Mouse (Mus musculus): ENCODE measurements around the gene Cd46. TPM values are rescaled to one million over a fixed set of nuclear protein-coding genes. Genes with fewer than 3 reads are reported as not detected.

Cd46 gene
- polyA plus RNA-seq, 1 experiment from 2014 or later = 0.80 TPM

GRCm38 (mm10) chr1:194998396-194998795 lies 93.7 kb downstream of the Cd46 start:
- 82% methylated on average over 1 of the region's 1 CpGs for WGBS
- Histone ChIP-seq H3K9ac (replicated peaks; ENCODE audit: low read length) (no peak overlapping the region), H3K27me3 (ENCODE audit: control insufficient read depth, insufficient read depth, low read length) (no peaks in the 10 kb centered on the region), H3K4me2 (ENCODE audit: low read depth, low read length) (no peak overlapping the region), H3K36me3 (replicated peaks; ENCODE audit: control insufficient read depth, insufficient read depth, low read depth, low read length) (no peaks in the 10 kb centered on the region), H3K4me1 (ENCODE audit: control insufficient read depth, insufficient read depth, low read length) (no peaks in the 10 kb centered on the region), H3K4me3 (ENCODE audit: low read depth, low read length) (no peak overlapping the region), H3K9me3 (replicated peaks; ENCODE audit: control insufficient read depth, low read length) (no peaks in the 10 kb centered on the region), H3K27ac (replicated peaks; ENCODE audit: low read depth, low read length) (no peak overlapping the region)
- DNase-seq (ENCODE audit: low spot score) (no peak), ATAC-seq (replicated peaks; ENCODE audit: insufficient number of reproducible peaks, low FRiP score, low TSS enrichment, low read depth) (no peak)

GRCm38 (mm10) chr1:194995196-194995595 lies 96.9 kb downstream of the Cd46 start:
- 61% methylated on average over 2 of the region's 2 CpGs for WGBS
- H3K9me3 ChIP-seq (replicated peaks; ENCODE audit: control insufficient read depth, low read length) = no peaks in the 10 kb centered on the region
- H3K36me3 ChIP-seq (replicated peaks; ENCODE audit: control insufficient read depth, insufficient read depth, low read depth, low read length) = no peaks in the 10 kb centered on the region
- no peak for DNase-seq (ENCODE audit: low spot score)
- no peak overlapping the region for H3K27ac ChIP-seq (replicated peaks; ENCODE audit: low read depth, low read length)
- H3K27me3 ChIP-seq (ENCODE audit: control insufficient read depth, insufficient read depth, low read length) = no peaks in the 10 kb centered on the region
- no peaks in the 10 kb centered on the region for H3K4me1 ChIP-seq (ENCODE audit: control insufficient read depth, insufficient read depth, low read length)
- no peak overlapping the region for H3K4me2 ChIP-seq (ENCODE audit: low read depth, low read length)
- H3K4me3 ChIP-seq (ENCODE audit: low read depth, low read length) = no peak overlapping the region
- no peak for ATAC-seq (replicated peaks; ENCODE audit: insufficient number of reproducible peaks, low FRiP score, low TSS enrichment, low read depth)
- H3K9ac ChIP-seq (replicated peaks; ENCODE audit: low read length) = no peak overlapping the region

- Histone ChIP-seq H3K9ac (replicated peaks; ENCODE audit: low read length) (no peak overlapping the region), H3K4me3 (ENCODE audit: low read depth, low read length) (no peak overlapping the region), H3K27me3 (ENCODE audit: control insufficient read depth, insufficient read depth, low read length) (no peaks in the 10 kb centered on the region), H3K4me2 (ENCODE audit: low read depth, low read length) (no peak overlapping the region), H3K4me1 (ENCODE audit: control insufficient read depth, insufficient read depth, low read length) (no peaks in the 10 kb centered on the region), H3K27ac (replicated peaks; ENCODE audit: low read depth, low read length) (no peak overlapping the region), H3K9me3 (replicated peaks; ENCODE audit: control insufficient read depth, low read length) (no peaks in the 10 kb centered on the region), H3K36me3 (replicated peaks; ENCODE audit: control insufficient read depth, insufficient read depth, low read depth, low read length) (no peaks in the 10 kb centered on the region)
- DNase-seq (ENCODE audit: low spot score) = no peak
- 69% methylated on average over 5 of the region's 5 CpGs for WGBS
- no peak for ATAC-seq (replicated peaks; ENCODE audit: insufficient number of reproducible peaks, low FRiP score, low TSS enrichment, low read depth)
Measured at GRCm38 (mm10) chr1:194994262-194994661, 97.8 kb downstream of the Cd46 start.

- DNase-seq (ENCODE audit: low spot score) (no peak), ATAC-seq (replicated peaks; ENCODE audit: insufficient number of reproducible peaks, low FRiP score, low TSS enrichment, low read depth) (no peak)
- no peak overlapping the region for H3K27ac ChIP-seq (replicated peaks; ENCODE audit: low read depth, low read length)
- H3K9me3 ChIP-seq (replicated peaks; ENCODE audit: control insufficient read depth, low read length) = no peaks in the 10 kb centered on the region
- no peaks in the 10 kb centered on the region for H3K36me3 ChIP-seq (replicated peaks; ENCODE audit: control insufficient read depth, insufficient read depth, low read depth, low read length)
- no peak overlapping the region for H3K4me3 ChIP-seq (ENCODE audit: low read depth, low read length)
- H3K4me1 ChIP-seq (ENCODE audit: control insufficient read depth, insufficient read depth, low read length) = no peaks in the 10 kb centered on the region
- no peak overlapping the region for H3K9ac ChIP-seq (replicated peaks; ENCODE audit: low read length)
- no peak overlapping the region for H3K4me2 ChIP-seq (ENCODE audit: low read depth, low read length)
- WGBS = 88% methylated on average over 1 of the region's 1 CpGs
- H3K27me3 ChIP-seq (ENCODE audit: control insufficient read depth, insufficient read depth, low read length) = no peaks in the 10 kb centered on the region
Measured at GRCm38 (mm10) chr1:194993409-194993988, 98.5 kb downstream of the Cd46 start.

- no peaks in the 10 kb centered on the region for H3K36me3 ChIP-seq (replicated peaks; ENCODE audit: control insufficient read depth, insufficient read depth, low read depth, low read length)
- H3K27me3 ChIP-seq (ENCODE audit: control insufficient read depth, insufficient read depth, low read length) = no peaks in the 10 kb centered on the region
- no peak for ATAC-seq (replicated peaks; ENCODE audit: insufficient number of reproducible peaks, low FRiP score, low TSS enrichment, low read depth)
- no peak overlapping the region for H3K4me3 ChIP-seq (ENCODE audit: low read depth, low read length)
- H3K9me3 ChIP-seq (replicated peaks; ENCODE audit: control insufficient read depth, low read length) = no peaks in the 10 kb centered on the region
- WGBS = 68% methylated on average over 5 of the region's 5 CpGs
- H3K4me2 ChIP-seq (ENCODE audit: low read depth, low read length) = no peak overlapping the region
- no peak overlapping the region for H3K9ac ChIP-seq (replicated peaks; ENCODE audit: low read length)
- no peak overlapping the region for H3K27ac ChIP-seq (replicated peaks; ENCODE audit: low read depth, low read length)
- no peak for DNase-seq (ENCODE audit: low spot score)
- no peaks in the 10 kb centered on the region for H3K4me1 ChIP-seq (ENCODE audit: control insufficient read depth, insufficient read depth, low read length)
Measured at GRCm38 (mm10) chr1:194992589-194993317, 99.3 kb downstream of the Cd46 start.

- Histone ChIP-seq H3K27ac (replicated peaks; ENCODE audit: low read depth, low read length) (no peak overlapping the region), H3K9me3 (replicated peaks; ENCODE audit: control insufficient read depth, low read length) (no peaks in the 10 kb centered on the region), H3K36me3 (replicated peaks; ENCODE audit: control insufficient read depth, insufficient read depth, low read depth, low read length) (no peaks in the 10 kb centered on the region), H3K4me2 (ENCODE audit: low read depth, low read length) (no peak overlapping the region), H3K4me3 (ENCODE audit: low read depth, low read length) (no peak overlapping the region), H3K9ac (replicated peaks; ENCODE audit: low read length) (no peak overlapping the region), H3K27me3 (ENCODE audit: control insufficient read depth, insufficient read depth, low read length) (no peaks in the 10 kb centered on the region), H3K4me1 (ENCODE audit: control insufficient read depth, insufficient read depth, low read length) (no peaks in the 10 kb centered on the region)
- ATAC-seq (replicated peaks; ENCODE audit: insufficient number of reproducible peaks, low FRiP score, low TSS enrichment, low read depth) = no peak
- DNase-seq (ENCODE audit: low spot score) = no peak
- WGBS = 95% methylated on average over 2 of the region's 2 CpGs
Measured at GRCm38 (mm10) chr1:194991654-194992053, 100.4 kb downstream of the Cd46 start.

- Histone ChIP-seq H3K9ac (replicated peaks; ENCODE audit: low read length) (no peak overlapping the region), H3K36me3 (replicated peaks; ENCODE audit: control insufficient read depth, insufficient read depth, low read depth, low read length) (no peaks in the 10 kb centered on the region), H3K27me3 (ENCODE audit: control insufficient read depth, insufficient read depth, low read length) (no peaks in the 10 kb centered on the region), H3K27ac (replicated peaks; ENCODE audit: low read depth, low read length) (no peak overlapping the region), H3K4me3 (ENCODE audit: low read depth, low read length) (no peak overlapping the region), H3K4me2 (ENCODE audit: low read depth, low read length) (no peak overlapping the region), H3K4me1 (ENCODE audit: control insufficient read depth, insufficient read depth, low read length) (no peaks in the 10 kb centered on the region), H3K9me3 (replicated peaks; ENCODE audit: control insufficient read depth, low read length) (no peaks in the 10 kb centered on the region)
- DNase-seq (ENCODE audit: low spot score) = no peak
- no peak for ATAC-seq (replicated peaks; ENCODE audit: insufficient number of reproducible peaks, low FRiP score, low TSS enrichment, low read depth)
- WGBS = 82% methylated on average over 2 of the region's 2 CpGs
Measured at GRCm38 (mm10) chr1:194990976-194991375, 101.1 kb downstream of the Cd46 start.

GRCm38 (mm10) chr1:194989024-194989423 lies 103.0 kb downstream of the Cd46 start:
- Histone ChIP-seq H3K4me2 (ENCODE audit: low read depth, low read length) (no peak overlapping the region), H3K4me3 (ENCODE audit: low read depth, low read length) (no peak overlapping the region), H3K9ac (replicated peaks; ENCODE audit: low read length) (no peak overlapping the region), H3K27me3 (ENCODE audit: control insufficient read depth, insufficient read depth, low read length) (no peaks in the 10 kb centered on the region), H3K4me1 (ENCODE audit: control insufficient read depth, insufficient read depth, low read length) (no peaks in the 10 kb centered on the region), H3K9me3 (replicated peaks; ENCODE audit: control insufficient read depth, low read length) (no peaks in the 10 kb centered on the region), H3K27ac (replicated peaks; ENCODE audit: low read depth, low read length) (no peak overlapping the region), H3K36me3 (replicated peaks; ENCODE audit: control insufficient read depth, insufficient read depth, low read depth, low read length) (no peaks in the 10 kb centered on the region)
- DNase-seq (ENCODE audit: low spot score) (no peak), ATAC-seq (replicated peaks; ENCODE audit: insufficient number of reproducible peaks, low FRiP score, low TSS enrichment, low read depth) (no peak)
- 93% methylated on average over 1 of the region's 1 CpGs for WGBS
